Mouse (Mus musculus) C2C12 (cell line): ENCODE data around the gene Mcm8. TPM values are rescaled to one million over a fixed set of nuclear protein-coding genes. Genes with fewer than 3 reads are reported as not detected.

Experiments
- H3K27me3 ChIP-seq: one replicate; pipeline ENCODE4 v1.6.1; 2011; ENCODE audit not compliant: control insufficient read depth, insufficient read depth, insufficient read length
- H3K36me3 ChIP-seq: one replicate; pipeline ENCODE4 v1.6.1; 2011; ENCODE audit not compliant: control insufficient read depth, insufficient read depth
- H3K4me3 ChIP-seq: one replicate; pipeline ENCODE4 v1.5.1; 2011; ENCODE audit warnings: mild to moderate bottlenecking, control low read depth; ENCODE audit not compliant: poor library complexity, insufficient read depth, severe bottlenecking
- H3K79me2 ChIP-seq: one replicate; pipeline ENCODE4 v1.6.1; 2011; ENCODE audit not compliant: control insufficient read depth, insufficient read depth
- H3K79me3 ChIP-seq: one replicate; pipeline ENCODE4 v1.6.1; 2011; ENCODE audit warnings: low read depth, control low read depth
- H3ac ChIP-seq: one replicate; pipeline ENCODE3; 2011; ENCODE audit warnings: low read depth; ENCODE audit not compliant: control insufficient read depth, insufficient read length
- CEBPB ChIP-seq: IDR thresholded peaks from one replicate; pipeline ENCODE4 v1.6.1; 2011; ENCODE audit warnings: low read depth, mild to moderate bottlenecking, control low read depth, moderate library complexity
- CTCF ChIP-seq: IDR thresholded peaks from one replicate; pipeline ENCODE4 v1.5.1; 2011; ENCODE audit not compliant: control insufficient read depth, insufficient read depth, insufficient read length
- FOSL1 ChIP-seq: IDR thresholded peaks from one replicate; pipeline ENCODE4 v1.8.0; 2011; ENCODE audit warnings: mild to moderate bottlenecking, low read length; ENCODE audit not compliant: poor library complexity, insufficient read depth, severe bottlenecking
- MAX ChIP-seq: IDR thresholded peaks from one replicate; pipeline ENCODE4 v1.6.1; 2011; ENCODE audit warnings: mild to moderate bottlenecking, control low read depth
- MYOD1 ChIP-seq: IDR thresholded peaks from one replicate; pipeline ENCODE4 v1.6.1; 2011; ENCODE audit warnings: low read depth; ENCODE audit not compliant: control insufficient read depth, insufficient read length
- MYOG ChIP-seq: IDR thresholded peaks from one replicate; pipeline ENCODE4 v1.6.1; 2011; ENCODE audit not compliant: control insufficient read depth, insufficient read length; ENCODE audit errors: extremely low read depth
- USF1 ChIP-seq: IDR thresholded peaks from one replicate; pipeline ENCODE4 v1.6.1; 2011; ENCODE audit warnings: low read depth, mild to moderate bottlenecking, control low read depth, moderate library complexity
- polyA plus RNA-seq: library from polyadenylated mRNA; unstranded; fragments of >200 nt; fragmentation: generic; extraction: Trizol; gene quantifications from one replicate; pipeline ENCODE4 v1.2.1, GENCODE M21; 2012; ENCODE audit warnings: missing spikeins

Gene Mcm8
- polyA plus RNA-seq, 1 experiment = 2.8 TPM

DNA sequence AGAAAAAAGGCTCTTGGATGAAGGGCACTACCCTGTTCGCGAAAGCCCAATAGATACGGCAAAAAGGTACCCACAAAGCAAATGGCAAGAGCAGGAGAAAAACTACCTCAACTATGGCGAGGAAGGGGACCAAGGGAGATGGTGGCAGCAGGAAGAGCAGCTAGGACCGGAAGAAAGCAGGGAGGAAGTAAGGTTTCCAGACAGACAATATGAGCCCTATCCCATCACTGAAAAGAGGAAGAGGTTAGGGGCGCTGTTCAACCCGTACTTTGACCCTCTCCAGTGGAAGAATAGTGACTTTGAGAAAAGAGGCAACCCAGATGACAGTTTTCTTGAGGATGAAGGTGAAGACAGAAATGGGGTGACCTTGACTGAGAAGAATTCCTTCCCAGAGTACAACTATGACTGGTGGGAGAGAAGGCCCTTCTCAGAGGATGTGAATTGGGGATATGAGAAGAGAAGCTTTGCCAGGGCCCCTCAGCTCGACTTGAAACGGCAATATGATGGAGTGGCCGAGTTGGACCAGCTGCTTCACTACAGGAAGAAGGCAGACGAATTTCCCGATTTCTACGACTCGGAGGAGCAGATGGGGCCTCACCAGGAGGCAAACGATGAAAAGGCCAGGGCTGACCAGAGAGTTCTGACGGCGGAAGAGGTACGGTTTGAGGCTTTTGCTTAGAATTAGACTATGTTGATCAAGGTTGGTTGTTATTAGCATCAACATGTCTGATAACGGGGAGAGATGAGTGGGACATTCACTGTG is 22.3 kb upstream of the Mcm8 start:
- Histone ChIP-seq H3K79me2 (no peaks in the 10 kb centered on the region), H3K79me3 (no peaks in the 10 kb centered on the region), H3K4me3 (no peak overlapping the region), H3K27me3 (peaks cover 25% of the 10 kb centered on the region), H3K36me3 (no peaks in the 10 kb centered on the region), H3ac (no peak overlapping the region)
- TF ChIP-seq MAX (no peak), USF1 (no peak), CTCF (no peak), MYOD1 (no peak), FOSL1 (no peak), MYOG (no peak), CEBPB (no peak)

DNA sequence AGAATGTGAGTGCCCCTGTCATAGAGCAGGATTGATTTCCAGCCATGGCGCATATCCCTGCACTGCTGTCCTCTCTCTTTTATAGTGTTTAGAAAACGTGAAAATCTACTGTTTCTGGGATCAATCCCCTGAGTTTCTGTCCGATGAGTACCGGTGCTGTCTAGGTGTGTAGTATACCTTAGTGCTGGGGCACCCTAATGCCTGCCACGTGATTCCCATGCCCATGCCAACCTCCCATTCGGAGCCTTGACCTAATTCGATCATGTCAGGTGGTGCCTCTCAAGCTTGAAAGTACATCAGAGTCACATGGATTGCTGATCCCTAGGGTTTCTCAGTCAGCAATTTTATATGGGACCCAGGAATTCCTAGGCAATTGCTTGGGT is 21.7 kb upstream of the Mcm8 start:
- no peaks in the 10 kb centered on the region for H3K79me2 ChIP-seq
- H3K4me3 ChIP-seq = no peak overlapping the region
- no peaks in the 10 kb centered on the region for H3K36me3 ChIP-seq
- TF ChIP-seq MAX (no peak), FOSL1 (no peak)
- peaks cover 25% of the 10 kb centered on the region for H3K27me3 ChIP-seq
- no peaks in the 10 kb centered on the region for H3K79me3 ChIP-seq
- H3ac ChIP-seq = no peak overlapping the region

DNA sequence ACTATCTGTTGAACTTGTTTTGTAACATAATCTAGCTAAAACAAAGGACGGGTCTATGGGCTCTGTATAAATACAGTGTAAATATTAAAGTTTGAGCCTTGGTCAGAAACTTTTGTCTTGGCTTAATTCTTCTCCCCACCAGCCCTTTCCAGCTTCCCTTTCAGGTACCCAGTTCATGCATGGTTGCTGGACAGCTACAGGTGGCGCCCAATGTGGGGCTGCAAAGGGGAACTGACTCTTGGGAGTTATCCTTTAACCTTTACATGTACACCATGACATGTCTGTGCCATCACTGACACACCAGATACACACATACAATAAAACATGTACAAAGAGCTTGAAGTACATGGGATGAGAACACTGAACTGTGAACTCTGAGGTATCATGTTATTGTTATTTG is 13.0 kb upstream of the Mcm8 start:
- TF ChIP-seq USF1 (no peak), CTCF (no peak), CEBPB (no peak), MYOD1 (no peak), FOSL1 (no peak), MYOG (no peak)
- Histone ChIP-seq H3K79me2 (no peaks in the 10 kb centered on the region), H3ac (no peak overlapping the region), H3K36me3 (peaks cover 52% of the 10 kb centered on the region), H3K27me3 (no peaks in the 10 kb centered on the region), H3K79me3 (no peaks in the 10 kb centered on the region), H3K4me3 (no peak overlapping the region)

DNA sequence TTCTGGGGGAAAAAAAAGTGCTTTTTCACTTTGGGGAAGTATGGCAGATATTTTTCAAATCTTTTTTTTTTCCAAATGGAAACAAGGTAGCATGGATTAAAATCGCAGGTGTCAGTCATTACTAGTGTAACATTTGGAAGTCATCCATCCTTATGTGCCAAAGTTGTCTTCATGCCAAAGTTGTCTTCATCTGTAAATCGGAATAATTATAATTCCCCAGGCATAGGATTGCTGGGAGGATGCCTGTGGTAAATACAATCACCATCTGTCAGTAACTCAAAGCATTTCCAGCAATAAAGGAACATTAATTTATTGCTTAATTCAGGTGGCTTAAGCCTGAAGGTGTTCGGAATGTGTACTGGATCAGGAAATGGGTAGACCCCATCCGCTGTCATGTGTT is 25.1 kb downstream of the Mcm8 start:
- no peaks in the 10 kb centered on the region for H3K27me3 ChIP-seq
- H3K79me2 ChIP-seq = no peaks in the 10 kb centered on the region
- no peak overlapping the region for H3ac ChIP-seq
- no peak for TF ChIP-seq FOSL1
- TF ChIP-seq CEBPB = no peak
- TF ChIP-seq MYOG = no peak
- TF ChIP-seq USF1 = no peak
- no peak for TF ChIP-seq CTCF
- no peak for TF ChIP-seq MAX
- TF ChIP-seq MYOD1 = no peak
- H3K79me3 ChIP-seq = no peaks in the 10 kb centered on the region
- H3K36me3 ChIP-seq = peaks cover 39% of the 10 kb centered on the region
- no peak overlapping the region for H3K4me3 ChIP-seq

DNA sequence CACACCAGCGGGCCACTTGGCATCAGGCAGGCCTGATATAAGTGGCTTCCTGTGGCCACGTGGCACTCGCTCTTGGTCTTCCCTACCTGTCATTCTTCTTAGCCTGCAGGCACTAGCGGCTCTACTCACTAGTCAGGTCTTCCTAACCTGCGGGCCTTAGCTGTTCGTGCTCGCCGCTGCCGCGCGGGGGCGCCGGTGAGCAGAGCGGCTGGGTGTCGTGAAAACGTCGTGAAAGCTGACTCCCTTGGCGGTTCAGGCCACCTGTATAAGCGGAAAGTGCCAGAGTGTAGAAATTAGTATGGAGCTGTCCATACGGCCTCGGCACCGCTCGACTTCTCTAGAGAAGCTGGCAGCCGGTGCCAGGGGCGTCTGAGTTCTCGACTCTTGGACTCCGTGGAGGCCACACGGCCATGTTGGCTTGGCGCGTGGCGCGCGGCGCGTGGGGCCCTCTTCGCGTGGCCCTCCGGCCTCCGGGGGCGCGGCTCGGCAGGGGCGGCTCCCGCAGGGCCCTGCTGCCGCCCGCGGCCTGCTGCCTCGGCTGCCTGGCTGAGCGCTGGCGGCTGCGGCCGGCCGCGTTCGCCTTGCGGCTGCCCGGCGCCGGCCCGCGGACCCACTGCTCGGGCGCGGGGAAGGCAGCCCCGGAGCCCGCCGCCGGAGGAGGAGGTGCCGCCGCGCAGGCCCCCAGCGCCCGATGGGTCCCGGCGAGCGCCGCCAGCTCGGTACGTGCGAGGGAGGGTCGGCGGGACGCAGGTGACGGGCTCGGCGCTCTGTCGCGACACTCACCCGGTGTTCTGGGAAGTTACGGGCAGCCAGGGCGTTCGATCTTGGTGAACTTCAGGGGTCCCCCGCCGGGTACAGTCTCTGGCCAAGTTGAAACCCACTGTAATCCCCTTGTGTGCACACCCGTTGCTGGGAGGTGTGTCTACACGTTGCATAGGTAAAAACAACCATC is 30.7 kb downstream of the Mcm8 start, which contains the start of gene Crls1:
TSS of gene Crls1 (plus strand) at position 260 of the 952 bp plus-strand sequence.
- H3ac ChIP-seq = peak within 1 kb of the TSS; percentile 67
- peaks cover 31% of the 10 kb centered on the region for H3K36me3 ChIP-seq
- peak within 1 kb of the TSS; percentile 79 for H3K4me3 ChIP-seq
- peaks cover 19% of the 10 kb centered on the region for H3K79me3 ChIP-seq
- TF ChIP-seq FOSL1 (no peak), MYOG (no peak), CTCF (peak; percentile 96), MAX (peak; percentile 66)
- H3K79me2 ChIP-seq = peaks cover 50% of the 10 kb centered on the region
- H3K27me3 ChIP-seq = no peaks in the 10 kb centered on the region
